Mouse (Mus musculus): ENCODE measurements around the gene Nfya.

The Nfya gene

DNA sequence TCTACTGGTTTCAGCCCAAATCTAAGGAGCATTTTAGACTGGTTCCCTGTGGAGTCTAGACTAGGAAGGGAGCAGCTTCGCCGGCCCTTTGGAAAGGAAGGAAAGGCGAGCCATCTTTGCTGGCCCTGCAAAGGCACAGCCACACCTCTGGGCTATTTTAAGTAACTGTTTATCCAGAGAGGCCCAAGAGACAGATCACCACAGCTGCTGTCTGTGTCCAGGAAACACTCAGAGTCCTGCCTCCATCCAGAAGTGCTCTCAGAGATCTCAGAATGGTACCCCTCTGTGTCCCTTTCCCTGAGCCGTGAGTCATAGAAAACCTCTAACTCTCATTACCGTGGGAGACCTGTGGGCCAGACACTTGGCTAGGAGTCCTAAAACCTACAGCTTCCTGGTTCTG lies 20.7 kb upstream of the Nfya start:
- DNase-seq, result no peak

DNA sequence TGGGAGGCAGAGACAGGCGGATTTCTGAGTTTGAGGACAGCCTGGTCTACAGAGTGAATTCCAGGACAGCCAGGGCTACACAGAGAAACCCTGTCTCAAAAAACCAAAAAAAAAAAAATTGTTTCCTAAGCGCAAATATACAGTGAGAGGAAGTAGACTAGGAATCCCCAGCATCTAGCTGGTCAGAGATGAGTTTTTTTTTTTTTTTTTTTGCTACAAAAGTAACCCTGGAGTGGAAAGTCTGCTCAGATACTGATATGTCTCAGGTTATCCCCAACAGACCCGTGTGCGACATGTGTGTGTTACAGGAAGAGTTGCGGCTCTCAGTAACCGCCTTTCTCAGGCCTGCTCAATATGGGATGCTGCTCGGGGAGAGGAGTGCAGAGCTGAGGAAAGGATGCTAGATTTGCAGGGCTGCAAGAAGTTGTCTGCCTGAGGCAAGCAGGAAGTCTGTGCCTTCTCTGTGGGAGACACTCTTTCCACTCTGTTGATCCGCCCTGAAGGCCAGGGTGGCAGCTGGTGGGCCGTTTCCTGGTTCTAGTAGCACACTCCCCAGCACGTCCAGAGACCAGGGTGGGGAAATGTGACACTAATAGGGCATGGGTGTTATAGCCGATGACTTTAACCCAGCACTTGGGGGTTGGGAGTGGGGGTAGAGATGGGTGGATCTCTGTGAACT lies 18.3 kb upstream of the Nfya start:
- peak; percentile 48 to 63 for DNase-seq

DNA sequence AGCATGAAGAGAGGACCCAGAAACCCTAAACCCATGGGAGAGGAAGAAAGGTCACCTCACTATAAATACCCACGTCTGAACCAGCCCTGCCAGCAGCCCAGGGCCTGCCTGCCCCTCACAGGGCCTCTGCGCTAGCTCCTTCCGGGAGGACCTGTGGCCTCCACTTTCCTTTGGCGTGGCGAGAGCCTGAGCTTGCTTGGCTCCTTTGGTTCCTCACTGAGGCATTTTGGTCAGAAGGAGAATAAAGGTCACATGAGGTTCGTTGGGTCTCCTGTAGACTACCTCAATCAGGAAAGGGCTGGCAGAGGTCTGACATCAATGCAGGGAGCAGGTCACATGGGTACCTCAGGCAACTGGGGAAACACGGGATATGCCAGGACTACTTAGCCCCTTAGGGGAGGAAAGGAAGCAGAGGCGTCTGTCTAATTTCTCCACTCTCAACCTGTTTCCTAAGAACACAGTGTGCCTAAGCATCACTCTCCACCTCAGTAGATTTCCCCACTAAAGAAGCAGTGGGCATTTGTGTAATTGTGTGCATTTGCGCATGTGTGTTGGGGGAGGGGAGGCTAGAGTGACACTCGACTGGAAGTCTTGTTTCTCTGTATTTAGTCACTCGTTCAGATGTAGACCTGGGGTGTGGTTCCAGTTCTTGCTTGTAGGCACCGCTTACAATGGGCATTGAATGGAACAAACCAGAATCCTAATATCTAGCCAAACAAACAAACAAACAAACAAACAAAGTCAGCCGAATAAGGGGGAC lies 17.5 kb upstream of the Nfya start:
- peak in 1 of 2 experiments; percentile 25 for DNase-seq

DNA sequence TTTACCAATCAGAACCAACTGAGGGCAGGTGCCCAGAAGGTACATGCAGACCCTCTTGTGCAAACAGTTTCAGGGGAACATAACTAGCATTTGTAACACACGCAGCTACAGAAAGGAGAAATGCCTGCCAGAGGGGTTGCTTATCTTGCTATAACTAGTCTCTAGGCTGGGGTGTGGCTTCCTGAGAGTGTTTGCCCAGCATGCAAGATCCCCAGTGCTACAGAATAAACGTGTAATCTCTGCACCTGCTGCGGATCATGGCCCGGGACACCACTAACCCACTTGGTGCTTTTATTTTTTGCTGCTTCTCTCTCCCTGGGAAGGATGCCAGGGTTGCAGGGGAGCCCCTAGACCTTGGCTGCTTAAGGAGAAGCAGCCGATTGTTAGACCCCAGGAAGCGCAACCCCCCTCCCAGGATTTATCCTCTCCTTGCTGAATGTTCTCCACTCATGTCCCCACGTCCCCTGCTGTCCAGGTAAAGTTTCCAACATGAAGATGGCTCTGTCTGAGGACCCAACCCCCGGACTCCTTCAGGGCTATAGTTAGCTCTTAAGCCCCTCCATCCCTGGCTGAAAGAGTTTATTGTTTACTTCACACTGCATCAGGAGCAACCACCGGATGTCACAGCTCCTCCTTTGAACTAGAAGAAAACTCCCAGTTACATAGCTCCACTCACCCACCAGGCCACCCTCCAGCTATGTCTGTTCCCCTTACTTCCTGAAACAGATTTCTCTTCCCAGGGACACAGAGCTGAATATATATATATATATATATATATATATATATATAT lies 16.3 kb upstream of the Nfya start:
- peak; percentile 38 to 55 for DNase-seq

DNA sequence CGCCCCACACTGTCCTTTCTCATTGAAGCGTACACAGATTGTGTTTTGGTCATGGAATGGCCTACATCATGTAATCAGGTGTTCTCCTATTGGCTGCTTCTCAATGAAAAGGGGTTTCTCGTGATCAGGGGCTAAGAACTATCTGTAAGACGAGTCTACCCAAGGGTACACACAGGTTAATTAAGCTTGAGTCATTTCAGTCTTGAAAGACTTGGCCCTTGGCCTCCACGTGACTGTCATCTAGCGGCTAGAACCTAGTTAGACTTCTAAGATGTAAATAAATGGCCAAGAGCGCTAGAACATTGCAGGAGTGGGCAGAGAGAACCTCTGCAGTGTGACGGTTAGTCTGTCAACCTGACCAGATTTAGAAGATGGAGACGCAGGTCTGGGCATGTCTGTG lies 14.5 kb upstream of the Nfya start:
- no peak for DNase-seq

DNA sequence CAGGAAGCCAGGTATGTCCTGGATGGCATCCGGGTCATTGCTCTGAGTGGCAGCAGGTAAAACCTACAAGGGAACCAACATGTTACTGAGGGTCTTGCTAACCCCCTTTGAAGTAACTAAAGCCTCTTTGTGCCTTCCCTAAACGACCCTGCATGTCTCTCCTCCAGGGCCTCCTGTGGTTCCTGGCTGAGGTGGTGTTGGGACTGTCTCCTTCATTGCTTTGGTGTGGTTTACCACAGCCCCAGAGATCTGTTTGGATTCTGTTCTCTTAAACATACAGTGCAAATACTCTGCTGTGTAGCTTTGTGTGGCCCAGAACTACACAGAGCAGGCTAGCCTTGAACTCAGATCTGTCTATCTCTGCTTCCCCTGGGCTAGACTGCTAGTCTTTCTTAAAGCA lies 9.9 kb upstream of the Nfya start:
- DNase-seq, result no peak

DNA sequence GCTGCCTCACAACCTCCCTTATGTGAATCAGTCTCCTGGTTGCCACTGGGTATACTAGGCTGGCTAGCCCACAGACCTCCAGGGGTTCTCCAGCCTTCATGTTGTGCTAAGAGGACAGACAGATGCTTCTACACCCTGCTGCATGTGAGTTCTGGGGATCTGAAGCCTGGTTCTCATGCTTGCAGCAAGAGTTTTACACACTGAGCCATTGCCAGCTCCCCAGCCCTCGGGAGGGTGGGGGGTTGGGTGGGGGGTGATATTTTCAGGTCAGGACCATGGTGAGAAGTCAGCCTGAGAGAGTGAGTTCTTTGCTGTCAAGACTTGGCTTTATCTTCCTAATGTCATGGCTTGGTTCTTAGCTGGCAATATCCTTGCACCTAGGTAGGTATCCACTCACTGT lies 9.1 kb upstream of the Nfya start:
- no peak for DNase-seq

DNA sequence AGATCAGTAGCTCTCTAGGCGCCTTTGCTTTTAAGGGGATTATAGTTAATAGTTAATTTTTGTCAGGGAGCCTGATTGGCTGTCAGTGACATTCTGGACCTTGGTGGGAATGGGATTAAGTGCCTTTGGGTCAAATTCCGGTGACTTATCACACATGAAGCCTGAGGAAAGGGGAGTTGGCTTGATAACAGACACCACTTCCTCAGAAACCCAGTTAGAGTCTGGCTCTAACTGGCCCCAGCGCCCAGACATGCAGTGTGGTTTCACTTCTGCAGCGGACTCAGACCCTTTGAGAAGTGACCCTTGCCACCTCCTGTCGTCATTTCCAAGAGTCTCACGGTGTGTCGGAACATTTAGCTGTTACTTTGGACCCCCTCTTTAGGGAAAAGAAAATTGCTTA lies 8.5 kb upstream of the Nfya start:
- no peak for DNase-seq

DNA sequence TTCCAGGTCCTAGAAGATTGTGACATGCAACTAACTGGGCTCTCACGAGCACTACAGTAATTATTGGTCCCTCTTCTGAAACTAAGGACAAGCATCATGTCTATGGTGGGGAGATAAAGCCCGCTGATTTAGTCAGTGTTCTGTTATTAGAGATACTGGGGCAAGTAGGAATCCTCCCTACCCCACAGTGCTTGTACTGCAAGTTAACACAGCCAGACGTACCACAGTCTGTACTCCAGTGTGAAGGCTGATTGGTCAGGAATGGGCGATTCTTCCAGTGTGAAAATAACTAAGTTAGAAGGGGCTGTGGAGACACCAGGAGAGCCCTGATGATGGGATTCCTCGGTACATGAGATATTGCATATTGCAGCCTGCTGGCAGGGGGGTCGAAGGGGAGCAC lies 7.8 kb upstream of the Nfya start:
- no peak for DNase-seq

DNA sequence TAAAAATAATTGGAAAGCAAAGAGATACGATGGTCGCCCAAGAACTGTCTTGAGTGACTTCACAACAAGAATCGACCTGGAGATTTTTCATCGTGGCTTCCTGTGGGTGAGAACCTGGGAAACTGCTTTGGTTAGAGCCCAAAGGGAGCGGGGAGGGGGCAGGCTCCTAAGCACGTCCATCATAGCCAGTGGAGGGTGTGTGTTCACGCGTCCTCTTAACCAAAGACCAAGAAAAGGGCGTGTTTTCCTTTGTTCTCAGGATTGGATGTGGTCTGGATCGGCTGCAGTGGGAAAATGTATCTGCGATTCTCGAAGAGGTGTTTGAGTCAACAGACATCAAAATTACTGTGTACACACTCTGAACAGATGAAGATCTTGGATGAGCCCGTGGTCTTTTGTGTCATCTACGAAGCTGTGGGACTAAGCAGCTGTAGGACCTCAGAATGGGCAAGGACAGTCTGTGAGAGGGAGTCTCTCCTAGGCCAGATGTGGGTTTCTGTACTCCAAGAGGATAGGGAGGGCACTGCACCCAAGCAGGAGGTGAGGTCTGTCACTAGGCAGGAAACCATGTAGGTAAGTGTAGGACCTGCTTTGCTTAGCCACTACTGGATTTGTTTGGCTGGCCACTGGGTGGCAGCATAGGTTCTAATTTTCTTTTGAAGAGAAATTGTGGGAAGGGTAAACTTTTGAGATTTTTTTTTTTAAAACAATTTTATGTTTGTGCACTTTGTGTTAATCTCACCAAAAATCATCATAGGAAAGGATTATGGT lies 6.9 kb upstream of the Nfya start:
- DNase-seq, result peak; percentile 73 to 80

DNA sequence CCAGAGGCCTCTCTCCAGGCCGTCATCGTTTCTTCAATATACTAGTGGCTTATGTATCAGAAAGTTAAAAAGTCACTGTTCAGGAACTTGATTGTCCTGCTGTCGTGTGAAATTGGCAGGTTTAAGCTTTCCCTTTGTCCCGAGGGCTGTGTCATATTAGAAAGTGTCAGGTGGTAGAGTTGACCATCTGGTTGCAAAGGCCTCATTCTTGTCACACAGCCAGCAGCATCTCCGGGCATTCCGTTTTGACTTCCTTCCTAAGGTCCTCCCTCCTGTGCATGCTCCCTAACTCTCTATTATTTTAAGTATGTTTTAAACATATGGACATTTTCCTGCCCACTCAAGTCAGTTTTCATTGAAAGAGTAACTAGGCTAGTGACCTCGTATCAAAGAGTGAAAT lies 6.3 kb upstream of the Nfya start:
- DNase-seq, result no peak

DNA sequence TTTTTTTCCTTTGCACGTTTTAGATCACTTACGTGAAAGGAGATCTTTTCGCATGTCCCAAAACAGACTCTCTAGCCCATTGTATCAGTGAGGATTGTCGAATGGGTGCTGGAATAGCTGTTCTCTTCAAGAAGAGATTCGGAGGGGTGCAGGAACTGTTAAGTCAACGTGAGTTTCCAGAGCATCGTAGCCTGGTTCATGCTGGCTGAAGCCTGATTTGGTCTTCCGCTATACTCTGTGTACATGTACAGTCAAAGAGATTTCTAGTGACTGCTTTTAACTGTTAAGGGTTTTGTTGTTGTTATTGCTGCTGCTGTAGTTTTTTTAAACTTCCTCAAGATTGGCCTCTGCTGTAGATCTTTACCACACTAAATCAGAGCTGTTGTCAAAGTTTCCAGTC lies 1.5 kb upstream of the Nfya start:
- DNase-seq, result no peak

DNA sequence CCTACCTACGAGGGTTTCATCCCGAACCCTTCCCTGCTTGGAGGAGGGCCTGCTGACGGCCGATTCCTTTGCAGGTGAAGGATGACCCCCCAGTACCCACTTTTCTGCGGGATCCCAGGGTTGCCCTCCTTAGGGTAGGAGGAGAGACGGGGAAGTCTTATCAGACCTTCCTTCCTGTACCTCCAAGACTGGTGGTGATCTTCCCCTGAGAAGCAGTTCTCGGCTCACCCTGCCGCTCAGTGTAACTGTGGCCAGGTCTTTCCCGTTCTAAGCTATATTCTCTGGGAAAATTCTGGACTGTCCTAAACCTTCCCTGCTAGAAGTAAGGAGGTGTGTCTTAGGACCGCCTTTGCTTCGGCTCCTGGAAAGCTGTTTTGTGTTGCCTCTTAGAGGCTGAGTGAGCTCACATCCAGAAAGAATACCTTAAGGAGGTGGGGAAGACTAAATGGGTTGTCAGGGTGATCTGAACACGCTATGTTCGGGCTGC lies 636 bp upstream of the Nfya start:
- no peak for DNase-seq

DNA sequence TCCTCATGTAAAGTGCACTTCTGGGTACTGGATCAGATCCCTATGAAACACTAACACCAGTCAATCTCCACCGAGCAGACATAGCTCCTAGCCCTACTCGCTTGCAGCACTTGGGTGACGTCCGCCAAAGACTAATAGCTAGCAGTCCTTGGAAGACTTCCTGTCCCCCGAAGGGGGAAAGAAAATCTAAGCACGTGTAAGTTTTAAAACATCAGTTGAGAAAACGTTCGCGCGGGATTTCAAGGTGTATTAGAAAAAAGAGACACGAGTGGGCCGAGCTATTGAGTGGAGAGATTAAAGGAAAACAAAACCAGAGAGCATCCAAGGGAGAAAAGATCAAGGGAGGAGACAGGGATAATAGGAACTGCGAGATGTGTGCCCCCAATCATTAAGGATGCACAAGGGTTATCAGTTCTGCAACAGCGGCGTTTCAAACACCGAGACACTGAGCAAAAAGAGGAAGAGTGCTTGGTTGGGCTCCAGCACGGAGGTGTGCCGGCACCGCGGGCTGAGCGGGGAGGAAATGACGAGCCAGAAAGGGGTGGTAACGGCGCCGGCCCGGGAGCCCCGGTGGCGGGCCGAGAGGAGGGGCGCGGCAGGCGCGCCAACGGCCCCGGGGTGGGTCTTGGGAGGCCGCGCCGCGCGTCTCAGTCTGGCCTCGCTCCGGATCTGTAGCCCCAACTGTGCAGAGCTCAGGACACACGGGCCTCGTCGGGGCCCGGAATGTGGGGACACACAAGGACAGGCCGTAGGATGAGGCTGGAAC lies 997 bp downstream of the Nfya start:
- DNase-seq, result peak; percentile 83 to 88

DNA sequence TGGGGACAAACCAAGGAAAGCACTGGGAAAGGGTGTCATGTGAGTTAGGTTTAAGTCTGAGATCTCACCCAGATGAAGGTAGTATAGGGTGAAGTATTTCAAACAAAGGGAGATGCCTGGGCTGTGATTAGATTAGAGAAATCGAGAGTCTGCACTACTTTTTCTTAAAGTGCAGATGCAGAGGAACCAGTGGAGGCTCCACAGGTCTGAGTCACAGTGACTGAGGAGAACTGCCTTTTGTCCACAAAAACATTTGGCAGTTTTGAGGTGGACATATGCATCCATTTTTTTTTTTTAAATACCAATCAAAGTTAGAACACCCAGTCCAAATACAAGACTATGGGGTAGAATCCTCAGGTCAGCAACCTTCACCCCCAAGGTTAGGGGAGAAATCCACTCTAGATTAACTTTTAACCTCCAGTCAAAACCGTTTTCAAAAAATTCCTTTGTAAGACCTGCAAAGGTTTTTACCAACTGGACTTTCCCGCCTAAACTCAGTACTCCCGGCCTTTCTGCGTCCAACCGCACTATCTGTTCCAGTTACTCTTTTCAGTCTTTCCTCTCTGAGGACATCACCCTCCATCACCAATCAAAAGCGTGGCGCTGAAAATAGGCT lies 1.7 kb downstream of the Nfya start:
- no peak for DNase-seq

DNA sequence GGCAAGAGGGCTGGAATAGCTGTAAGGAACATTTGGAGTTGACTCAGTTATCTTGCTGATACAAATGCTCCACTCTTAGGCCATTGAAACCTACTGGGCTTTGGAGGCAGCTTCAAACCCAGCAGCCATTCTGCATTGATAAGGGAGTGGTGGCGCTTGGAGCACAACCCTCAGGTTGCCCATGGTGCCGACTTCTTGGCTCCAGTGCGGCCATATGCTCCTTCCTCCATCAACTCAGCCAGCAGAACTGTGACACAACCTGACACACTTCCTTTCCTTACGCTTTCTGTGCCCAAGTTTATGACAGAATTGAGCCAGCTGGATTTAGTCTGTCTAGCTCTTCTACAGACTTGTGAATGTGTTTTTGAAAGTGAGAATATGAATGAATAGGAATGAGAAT lies 2.6 kb downstream of the Nfya start:
- no peak for DNase-seq

DNA sequence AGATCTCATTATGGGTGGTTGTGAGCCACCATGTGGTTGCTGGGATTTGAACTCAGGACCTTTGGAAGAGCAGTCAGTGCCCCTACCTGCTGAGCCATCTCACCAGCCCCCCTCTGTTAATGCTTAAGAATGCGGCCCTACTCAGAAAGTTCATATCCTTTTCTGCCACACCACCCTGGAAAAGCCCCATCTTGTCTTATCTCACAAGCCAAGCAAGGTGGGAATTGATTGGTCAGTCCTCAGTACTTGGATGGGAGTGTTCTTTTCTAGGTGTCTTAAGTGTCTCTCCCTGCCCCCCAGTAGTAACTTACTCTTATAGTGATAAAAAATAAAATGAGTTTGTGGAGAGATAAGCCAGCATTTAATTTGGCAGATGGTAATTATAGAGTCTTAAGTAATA lies 5.0 kb downstream of the Nfya start:
- DNase-seq, result no peak

DNA sequence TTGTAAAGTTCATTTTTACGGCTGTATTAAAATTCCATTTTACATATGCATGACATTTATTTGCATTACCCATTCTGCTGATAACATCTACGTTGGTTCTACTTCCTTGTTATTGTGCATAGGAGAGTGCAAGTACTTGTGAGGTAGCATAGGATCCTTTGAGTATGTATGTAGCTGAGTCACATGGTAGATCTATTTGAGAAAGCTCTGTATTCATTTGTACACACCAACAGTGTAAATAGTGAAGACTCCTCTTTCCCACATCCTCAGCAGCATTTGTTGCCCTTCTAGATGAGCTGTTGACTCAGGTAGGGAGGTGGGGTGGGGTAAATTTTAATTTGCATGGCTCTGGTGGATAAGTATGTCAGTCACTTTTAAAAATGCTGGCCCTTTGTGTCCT lies 5.9 kb downstream of the Nfya start:
- DNase-seq, result no peak

DNA sequence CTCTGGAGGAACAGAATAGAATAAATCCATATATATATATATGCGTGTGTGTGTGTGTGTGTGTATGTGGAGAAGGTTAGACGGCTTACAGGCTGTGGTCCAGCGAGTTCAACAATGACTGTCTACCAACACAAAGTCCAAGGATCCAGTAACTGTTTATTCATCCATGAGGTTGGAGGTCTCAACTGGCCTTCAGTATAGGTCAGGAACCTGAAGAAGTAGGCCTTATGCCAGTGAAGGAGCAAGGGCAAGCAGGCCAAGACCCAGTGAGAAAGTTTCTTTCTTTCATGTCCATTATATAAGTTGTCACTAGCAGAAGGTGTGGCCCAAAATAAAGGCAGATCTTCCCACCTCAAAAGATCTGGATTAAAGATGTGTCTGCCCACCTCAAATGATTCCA lies 7.0 kb downstream of the Nfya start:
- DNase-seq, result no peak

DNA sequence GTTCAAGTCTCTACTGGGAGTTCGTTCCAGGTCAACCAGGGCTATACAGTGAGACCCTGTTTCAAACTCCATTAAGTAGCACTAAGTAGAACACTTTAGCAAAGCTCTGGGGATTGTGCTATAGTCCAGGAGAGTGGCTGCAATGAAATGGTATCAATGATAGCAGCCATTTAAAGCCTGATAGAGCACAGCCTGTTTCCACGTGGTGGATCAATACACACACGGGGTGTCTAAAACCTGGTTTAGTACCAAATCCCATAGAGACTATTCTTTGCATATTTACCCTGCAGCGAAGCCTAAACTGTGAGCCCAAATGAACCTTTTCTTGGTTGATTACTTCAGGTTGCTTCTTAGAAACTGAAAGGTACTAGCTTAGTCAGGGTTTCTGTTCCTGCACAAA lies 8.0 kb downstream of the Nfya start:
- no peak for DNase-seq

DNA sequence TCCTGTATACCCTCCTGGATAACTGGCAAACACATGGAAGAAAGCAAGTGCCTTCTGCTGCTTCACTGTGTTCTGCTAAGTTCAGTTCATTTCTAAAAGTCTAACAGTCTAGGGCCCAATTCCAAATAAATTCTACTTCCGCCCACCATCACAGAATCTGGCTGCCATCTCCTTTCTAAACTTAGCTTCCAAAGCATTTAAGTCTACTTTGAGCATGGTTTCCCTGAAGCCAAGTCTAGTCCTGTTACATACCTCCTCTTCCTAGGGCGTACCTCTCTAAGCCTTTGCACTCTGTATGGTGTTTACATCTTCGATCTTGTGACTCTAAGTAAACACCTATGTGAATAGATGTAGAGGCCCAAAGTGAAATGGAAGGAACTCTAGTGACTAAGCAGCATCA lies 17.1 kb downstream of the Nfya start:
- no peak for DNase-seq

DNA sequence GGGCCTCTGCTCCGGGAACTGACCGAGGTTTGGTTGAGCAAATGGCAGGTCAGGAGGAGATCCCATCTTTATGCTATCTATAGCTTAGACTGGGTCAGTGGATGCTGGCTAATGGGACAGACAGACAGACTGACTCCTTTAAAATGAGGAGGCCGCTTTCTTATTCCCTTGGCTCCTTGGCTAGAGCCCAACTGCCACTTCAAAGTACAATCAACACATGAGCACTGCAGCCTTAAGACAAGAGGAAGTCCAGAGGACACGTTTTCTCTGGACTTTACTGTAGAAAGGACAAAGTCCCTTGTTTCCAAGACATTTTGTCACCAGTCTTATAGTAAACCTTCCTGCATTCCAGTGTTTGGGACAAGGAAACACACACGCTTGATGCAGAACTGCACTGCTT lies 18.3 kb downstream of the Nfya start:
- DNase-seq, result no peak
